Mouse (Mus musculus): ENCODE results near the gene Sppl2b.

- no peak for TF ChIP-seq CTCF (IDR thresholded peaks at IDR 0.05; ENCODE audit: low read depth)
- peak; percentile 81 for TF ChIP-seq EP300 (IDR thresholded peaks at IDR 0.05; ENCODE audit: low read depth)
Observed at GRCm38 (mm10) chr10:80818599-80819281, 36.3 kb upstream of the Sppl2b start.

All from liver, postnatal 0 days (tissue).